Mouse (Mus musculus) kidney, adult 2 months (tissue): ENCODE measurements around the gene Col19a1. TPM values are rescaled to one million over a fixed set of nuclear protein-coding genes. Genes with fewer than 3 reads are reported as not detected.
A peak's percentile ranks its signal among the peaks of the same experiment; 100 is the strongest.

Experiments
- DNase-seq: peaks from one replicate; pipeline ENCODE4 v3.0.0; 2021
- H3K27ac ChIP-seq: fragments of 200-500 bp; 2 replicates; pipeline ENCODE4 v1.5.1; 2012; ENCODE audit warnings: low read depth, low read length, control low read depth, inconsistent platforms; ENCODE audit not compliant: insufficient read depth
- H3K27me3 ChIP-seq: fragments of 200-500 bp; replicated peaks from 2 replicates; pipeline ENCODE4 v1.6.1; 2012; ENCODE audit warnings: mild to moderate bottlenecking, moderate library complexity, low read length, inconsistent platforms; ENCODE audit not compliant: control insufficient read depth, insufficient read depth
- H3K36me3 ChIP-seq: fragments of 200-500 bp; 2 replicates; pipeline ENCODE4 v1.6.1; 2012; ENCODE audit warnings: mild to moderate bottlenecking, moderate library complexity, low read length, inconsistent platforms; ENCODE audit not compliant: control insufficient read depth, insufficient read depth
- H3K4me1 ChIP-seq: fragments of 200-500 bp; 2 replicates; pipeline ENCODE4 v1.6.1; 2011; ENCODE audit warnings: low read length; ENCODE audit not compliant: control insufficient read depth, insufficient read depth
- H3K4me3 ChIP-seq: fragments of 200-500 bp; 2 replicates; pipeline ENCODE4 v1.5.1; 2011; ENCODE audit warnings: mild to moderate bottlenecking, low read depth, low read length, control low read depth; ENCODE audit not compliant: insufficient read depth
- CTCF ChIP-seq: fragments of 200-500 bp; conservative IDR thresholded peaks from 2 replicates; pipeline ENCODE4 v1.5.1; 2011; ENCODE audit warnings: low read depth, mild to moderate bottlenecking, control low read depth, low read length, moderate library complexity, mixed read lengths; ENCODE audit not compliant: insufficient read depth, insufficient read length
- POLR2A ChIP-seq: fragments of 200-500 bp; IDR thresholded peaks from one replicate; pipeline ENCODE4 v1.6.1; 2011; ENCODE audit warnings: low read depth, low read length, control low read depth
- WGBS: fragments of 180-500 bp; shearing (Covaris S2); methylation state at CpG from one replicate; pipeline ENCODE4 v1.1.7; 2018; 5-methylcytosine and 5-hydroxymethylcytosine counted together
- polyA plus RNA-seq: library from polyadenylated mRNA; depleted of rRNA; stranded (reverse); fragments of >200 nt; gene quantifications from 2 replicates; pipeline ENCODE4 v1.2.3, GENCODE M21; 2012

The Col19a1 gene
- polyA plus RNA-seq, 1 experiment = 0.03 TPM

DNA sequence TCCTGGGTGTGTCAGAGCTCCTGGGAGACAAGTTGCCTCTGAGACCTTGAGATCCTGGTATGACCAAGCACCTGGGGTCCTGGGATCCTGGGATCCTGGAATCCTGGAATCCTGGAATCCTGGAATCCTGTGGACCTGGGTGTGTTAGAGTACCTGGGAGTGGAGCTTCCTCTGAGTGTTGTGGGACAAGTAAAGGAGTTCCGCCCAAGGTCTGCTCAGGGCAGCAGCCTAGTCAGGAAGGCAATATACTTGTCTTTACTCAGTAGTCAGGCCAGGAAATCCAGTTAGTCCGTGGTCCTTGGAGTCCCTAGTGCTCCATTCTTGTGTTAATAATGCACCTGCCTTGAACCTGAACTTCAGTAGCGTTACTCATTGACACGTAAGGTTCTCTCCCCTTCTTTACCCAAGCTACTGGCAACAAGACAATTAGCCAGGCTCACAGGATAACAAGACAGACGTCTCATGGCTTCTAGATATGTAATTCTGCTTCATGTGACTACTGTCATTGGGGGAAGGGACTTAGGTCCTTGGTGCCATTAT is 239.6 kb downstream of the Col19a1 start:
- no peak for TF ChIP-seq POLR2A
- DNase-seq = peak; percentile 80
- Histone ChIP-seq H3K36me3 (no peaks in the 10 kb centered on the region), H3K4me3 (no peak overlapping the region), H3K27ac (no peak overlapping the region), H3K27me3 (no peaks in the 10 kb centered on the region), H3K4me1 (no peaks in the 10 kb centered on the region)
- 49% methylated on average over 5 of the region's 5 CpGs for WGBS

GRCm38 (mm10) chr1:24337556-24338275 is 249.6 kb downstream of the Col19a1 start:
- peak; percentile 68 for DNase-seq
- 77% methylated on average over 10 of the region's 10 CpGs for WGBS
- Histone ChIP-seq H3K4me1 (no peaks in the 10 kb centered on the region), H3K36me3 (no peaks in the 10 kb centered on the region), H3K27me3 (no peaks in the 10 kb centered on the region), H3K4me3 (no peak overlapping the region), H3K27ac (no peak overlapping the region)
- no peak for TF ChIP-seq CTCF
- no peak for TF ChIP-seq POLR2A

- 65% methylated on average over 3 of the region's 3 CpGs for WGBS
- Histone ChIP-seq H3K27ac (no peak overlapping the region), H3K4me1 (no peaks in the 10 kb centered on the region), H3K36me3 (no peaks in the 10 kb centered on the region), H3K4me3 (no peak overlapping the region), H3K27me3 (no peaks in the 10 kb centered on the region)
- DNase-seq = no peak
- TF ChIP-seq POLR2A = no peak
- no peak for TF ChIP-seq CTCF
These were observed 251.2 kb downstream of the Col19a1 start for GRCm38 (mm10) chr1:24336051-24336450.

DNA sequence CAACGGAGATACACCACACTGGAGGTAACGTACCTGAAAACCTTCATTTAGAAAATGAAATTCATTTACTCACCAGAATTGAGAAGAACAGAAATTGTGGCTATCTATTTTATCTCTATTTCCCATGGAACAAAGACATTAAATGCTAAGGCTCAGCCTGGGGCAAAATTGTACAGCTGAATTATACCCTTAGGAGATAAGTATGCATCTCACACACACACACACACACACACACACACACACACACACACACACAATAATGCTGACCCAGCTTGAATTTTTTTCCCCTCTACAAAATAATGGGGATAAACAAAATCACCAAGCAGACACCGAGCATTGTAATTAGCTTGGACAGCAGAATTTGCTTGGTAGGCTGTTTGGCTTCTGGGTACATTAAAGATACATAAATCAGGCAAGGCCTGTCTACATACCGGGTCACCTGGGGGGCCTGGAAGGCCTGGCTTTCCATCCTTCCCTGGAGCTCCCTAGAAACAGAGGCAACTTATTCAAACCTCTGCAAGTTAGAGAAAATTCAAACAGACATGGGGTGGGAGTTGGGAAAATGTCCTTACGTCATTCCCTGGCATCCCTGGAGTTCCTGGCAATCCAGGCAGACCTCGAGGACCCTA is 270.2 kb downstream of the Col19a1 start:
- Histone ChIP-seq H3K27ac (no peak overlapping the region), H3K4me1 (no peaks in the 10 kb centered on the region), H3K27me3 (no peaks in the 10 kb centered on the region), H3K4me3 (no peak overlapping the region), H3K36me3 (no peaks in the 10 kb centered on the region)
- 62% methylated on average over 6 of the region's 6 CpGs for WGBS
- no peak for DNase-seq
- TF ChIP-seq CTCF = no peak
- TF ChIP-seq POLR2A = no peak

- Histone ChIP-seq H3K4me1 (no peaks in the 10 kb centered on the region), H3K27ac (no peak overlapping the region), H3K36me3 (no peaks in the 10 kb centered on the region), H3K4me3 (no peak overlapping the region), H3K27me3 (no peaks in the 10 kb centered on the region)
- DNase-seq = no peak
- WGBS = 86% methylated on average over 3 of the region's 3 CpGs
- no peak for TF ChIP-seq POLR2A
- no peak for TF ChIP-seq CTCF
These were observed 270.8 kb downstream of the Col19a1 start for GRCm38 (mm10) chr1:24316490-24316889.

DNA sequence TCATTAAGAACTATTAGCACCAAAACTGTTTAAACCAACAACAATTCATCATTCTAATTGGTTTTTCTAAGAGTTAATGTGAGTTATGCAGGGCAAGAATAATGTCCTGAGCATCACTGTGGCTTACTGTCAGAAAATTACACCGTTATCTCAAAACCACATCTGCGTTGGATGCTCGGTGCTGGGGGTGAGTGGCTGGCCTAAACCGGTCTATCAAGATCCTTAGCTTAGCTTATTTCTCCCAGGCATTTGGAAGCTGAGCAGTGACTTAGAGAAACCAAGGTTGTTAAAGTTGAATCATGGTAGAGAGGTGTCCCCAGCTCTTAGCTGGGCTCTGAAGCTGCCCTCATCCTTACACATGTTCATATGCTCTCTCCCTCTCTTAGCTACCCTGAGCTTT is 276.4 kb downstream of the Col19a1 start:
- WGBS = 54% methylated on average over 4 of the region's 4 CpGs
- TF ChIP-seq POLR2A (no peak), CTCF (no peak)
- Histone ChIP-seq H3K36me3 (no peaks in the 10 kb centered on the region), H3K27ac (no peak overlapping the region), H3K27me3 (no peaks in the 10 kb centered on the region), H3K4me3 (no peak overlapping the region), H3K4me1 (no peaks in the 10 kb centered on the region)
- no peak for DNase-seq

GRCm38 (mm10) chr1:24310193-24310592 is 277.1 kb downstream of the Col19a1 start:
- no peaks in the 10 kb centered on the region for H3K27me3 ChIP-seq
- no peaks in the 10 kb centered on the region for H3K36me3 ChIP-seq
- no peak overlapping the region for H3K4me3 ChIP-seq
- TF ChIP-seq POLR2A (no peak), CTCF (no peak)
- no peak for DNase-seq
- 27% methylated on average over 2 of the region's 2 CpGs for WGBS
- H3K27ac ChIP-seq = no peak overlapping the region
- no peaks in the 10 kb centered on the region for H3K4me1 ChIP-seq
